Mouse (Mus musculus): Measurements from ENCODE around the gene Gm3618. TPM values are rescaled to one million over a fixed set of nuclear protein-coding genes. Genes with fewer than 3 reads are reported as not detected.
"Not testable (repeated sequence)": the region's sequence is repeated elsewhere in the genome, so short reads cannot be mapped to it uniquely, and the experiment has no call there.

Gm3618 gene
- not detected in 2 replicates for total RNA-seq (2017)

GRCm38 (mm10) chr14:6343578-6343977, at the start of gene Gm3618:
Gm3618 (minus strand) TSS chr14:6343678.
- ATAC-seq (replicated peaks; ENCODE audit: low read depth, poor library complexity, severe bottlenecking): not testable (repeated sequence)

- not testable (repeated sequence) for ATAC-seq (replicated peaks; ENCODE audit: low read depth, poor library complexity, severe bottlenecking)
Observed at GRCm38 (mm10) chr14:6390219-6390618, 46.7 kb upstream of the Gm3618 start, which contains the start of gene Gm16440. Gm16440 (minus strand) TSS chr14:6390319.

- not testable (repeated sequence) for ATAC-seq (replicated peaks; ENCODE audit: low read depth, poor library complexity, severe bottlenecking)
Observed at GRCm38 (mm10) chr14:6304743-6305142, 38.7 kb downstream of the Gm3618 start, which contains the start of gene Gm21103. Gm21103 (minus strand) TSS chr14:6304843.

DNA sequence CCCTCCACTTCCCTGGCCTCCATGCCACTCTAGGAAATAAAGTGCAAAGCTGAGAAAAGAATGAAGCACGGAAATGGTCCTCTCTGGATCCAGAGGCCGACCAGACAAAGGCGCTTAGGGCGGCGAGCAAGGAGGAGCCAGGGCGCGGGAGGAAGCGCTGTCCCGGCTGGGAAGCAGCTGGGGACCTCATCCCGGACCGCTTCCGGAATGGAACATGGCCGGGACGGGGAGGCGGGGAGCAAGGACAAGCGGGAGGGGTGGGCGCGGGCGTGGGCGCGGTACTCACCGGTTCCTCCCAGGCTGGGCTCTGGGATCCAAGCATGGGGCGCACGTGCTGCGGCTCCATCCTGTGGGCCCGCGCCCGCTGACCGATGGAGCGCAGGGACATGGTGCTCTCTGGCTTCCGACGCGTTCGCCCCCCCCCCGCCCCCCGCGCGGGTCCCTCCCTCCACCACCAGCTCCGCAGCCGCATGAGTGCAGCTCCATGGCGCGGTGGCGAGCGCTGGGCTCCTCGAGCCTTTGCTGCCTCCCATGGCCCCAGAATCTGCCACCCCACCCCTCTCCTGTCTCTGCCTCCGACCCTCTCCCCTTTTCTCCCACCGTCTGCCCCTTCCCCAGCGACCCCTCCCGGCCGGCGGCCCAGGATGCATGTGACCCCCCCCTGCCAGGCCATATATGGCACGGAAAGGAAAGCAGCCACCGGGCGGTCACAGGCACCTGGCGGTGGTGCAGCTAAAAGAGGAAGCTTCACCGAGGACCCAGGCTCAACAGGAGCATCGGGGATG, 56.4 kb downstream of the Gm3618 start, which contains the start of gene Gm3411:
Gene Gm3411, minus strand, starts transcription at position 320 of the 785 bp plus-strand sequence.
- not testable (repeated sequence) for ATAC-seq (replicated peaks; ENCODE audit: low read depth, poor library complexity, severe bottlenecking)

Other genes starting within 250 kb of the Gm3618 start
- not detected in 2 replicates for gene Gm8206, start 249.7 kb downstream of the Gm3618 start, total RNA-seq (2017)
- 0.55 and 0.97 TPM in 2 replicates for gene Gm3468, start 235.0 kb downstream of the Gm3618 start, total RNA-seq (2017)
- not detected in 2 replicates for gene Gm3476, start 217.9 kb downstream of the Gm3618 start, total RNA-seq (2017)
- gene Gm21560, start 124.4 kb downstream of the Gm3618 start, total RNA-seq (2017): not detected in 2 replicates
- not detected in 2 replicates for gene Gm3411, start 56.4 kb downstream of the Gm3618 start, total RNA-seq (2017)
- gene Gm21103, start 38.8 kb downstream of the Gm3618 start, total RNA-seq (2017): not detected in 2 replicates
- gene Gm16440, start 46.6 kb upstream of the Gm3618 start, total RNA-seq (2017): not detected in 2 replicates
- not detected in 2 replicates for gene Gm3591, start 68.8 kb upstream of the Gm3618 start, total RNA-seq (2017)
- not detected in 2 replicates for gene Gm3594, start 100.9 kb upstream of the Gm3618 start, total RNA-seq (2017)
- not detected in 2 replicates for gene Gm8356, start 193.6 kb upstream of the Gm3618 start, total RNA-seq (2017)
- not detected in 2 replicates for gene Gm3629, start 246.9 kb upstream of the Gm3618 start, total RNA-seq (2017)

All from common myeloid progenitor, adult 5-6 weeks (primary cell).